Mouse (Mus musculus): Measurements from ENCODE around the gene Rnf19b. TPM values are rescaled to one million over a fixed set of nuclear protein-coding genes. Genes with fewer than 3 reads are reported as not detected.

Rnf19b gene
- total and polyA plus RNA-seq, 3 experiments: 10.8 to 76.9 (median 42.8) TPM

DNA sequence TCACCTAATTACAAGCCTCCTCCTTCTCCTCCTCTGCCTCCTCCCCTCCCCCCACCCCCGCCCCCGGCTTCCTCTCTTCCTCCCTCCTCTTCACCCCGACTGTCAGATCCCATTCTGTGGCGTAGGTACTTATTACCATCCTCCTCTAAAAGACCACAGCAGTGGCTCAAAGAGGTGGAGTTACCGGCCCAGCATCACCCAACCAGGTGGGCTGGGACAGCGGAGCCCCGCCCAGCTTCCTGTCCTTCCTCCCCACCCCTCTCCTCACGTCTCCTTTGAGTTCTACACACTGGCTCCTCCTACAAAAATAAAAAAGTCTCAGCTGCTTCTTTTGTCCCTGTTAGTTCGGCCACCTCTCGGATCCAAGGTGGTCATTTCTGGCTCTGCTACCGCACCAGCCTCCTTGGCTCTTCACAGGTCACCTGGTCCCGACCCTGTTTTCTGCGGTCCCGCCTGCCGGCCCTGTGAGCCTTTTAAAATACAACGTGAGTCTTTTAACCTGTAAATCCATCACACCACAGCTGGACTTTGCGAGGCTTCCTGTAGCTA lies 72.8 kb downstream of the Rnf19b start:
- Histone ChIP-seq H3K27me3 (ENCODE audit: insufficient read depth, low read length) (peaks cover 56% of the 10 kb centered on the region), H3K4me3 (ENCODE audit: low read depth, low read length) (peak overlapping the region; percentile 47; the same call in 1 of the 2 replicates), H3K36me3 (replicated peaks) (no peaks in the 10 kb centered on the region), H3K4me1 (ENCODE audit: insufficient read depth, low read depth, low read length) (peaks cover 48% of the 10 kb centered on the region), H3K9me3 (replicated peaks) (no peaks in the 10 kb centered on the region)
- TF ChIP-seq CTCF (IDR thresholded peaks at IDR 0.05; ENCODE audit: low read depth, low read length) (no peak), TAL1 (conservative IDR thresholded peaks at IDR 0.05; ENCODE audit: low read depth, low read length) (no peak), GATA2 (IDR thresholded peaks at IDR 0.05; ENCODE audit: borderline replicate concordance, low read depth, low read length) (no peak), GATA1 (IDR thresholded peaks at IDR 0.05; ENCODE audit: borderline replicate concordance, low read length) (no peak), POLR2AphosphoS5 (IDR thresholded peaks at IDR 0.05; ENCODE audit: insufficient replicate concordance, low read depth, low read length) (no peak)
- no peak for ATAC-seq (ENCODE audit: extremely low read depth, insufficient number of reproducible peaks, low FRiP score, poor library complexity, severe bottlenecking)
- DNase-seq (ENCODE audit: low spot score): no peak

DNA sequence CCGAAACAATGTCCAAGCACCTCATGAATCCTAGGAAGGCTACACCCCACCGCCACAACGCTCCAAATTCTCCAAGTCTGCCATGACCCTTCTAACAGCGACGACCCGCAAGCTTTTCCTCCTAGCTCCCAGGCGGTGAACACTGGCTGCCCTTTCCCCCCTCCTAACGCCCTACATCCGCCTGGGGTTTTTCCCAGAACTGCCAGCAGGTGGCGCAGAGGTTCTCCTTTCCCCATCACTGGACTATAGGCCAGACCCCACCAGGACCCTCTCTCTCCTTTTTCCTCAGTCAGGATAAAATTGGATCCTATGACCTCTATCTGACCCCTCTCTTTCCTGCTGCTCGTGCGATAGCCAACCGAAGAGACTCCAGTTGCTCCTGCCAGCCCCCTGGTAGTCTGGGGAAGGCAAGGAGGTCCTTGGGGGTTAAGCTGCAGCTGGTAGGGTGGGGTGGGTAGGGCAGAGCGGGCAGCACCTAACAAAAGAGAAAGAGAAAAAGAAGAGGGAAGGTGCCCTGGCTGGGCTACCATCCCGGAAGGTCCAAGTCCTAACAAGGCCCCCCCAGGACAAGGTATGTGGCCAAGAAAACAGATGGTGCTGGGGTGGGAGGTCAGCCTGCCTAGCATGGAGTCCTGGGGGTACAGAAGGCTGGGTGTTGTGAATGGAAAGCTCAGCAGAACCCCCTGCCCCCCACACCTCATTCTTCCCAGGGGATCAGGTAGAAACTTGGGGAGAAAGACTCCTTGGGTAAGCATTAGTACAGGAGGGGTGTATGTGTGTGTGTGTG lies 76.9 kb downstream of the Rnf19b start:
- no peak for ATAC-seq (ENCODE audit: extremely low read depth, insufficient number of reproducible peaks, low FRiP score, poor library complexity, severe bottlenecking)
- Histone ChIP-seq H3K4me1 (ENCODE audit: insufficient read depth, low read depth, low read length) (peaks cover 74% of the 10 kb centered on the region), H3K4me3 (ENCODE audit: low read depth, low read length) (peak overlapping the region; percentile 30; the same call in 1 of the 2 replicates)

More for the DNA sequence above, 76.9 kb downstream of the Rnf19b start:
- DNase-seq (ENCODE audit: low spot score): no peak
- peak; percentile 90 for TF ChIP-seq CTCF (IDR thresholded peaks at IDR 0.05; ENCODE audit: low read depth, low read length)
- TF ChIP-seq POLR2AphosphoS5 (IDR thresholded peaks at IDR 0.05; ENCODE audit: insufficient replicate concordance, low read depth, low read length): no peak
- TF ChIP-seq TAL1 (conservative IDR thresholded peaks at IDR 0.05; ENCODE audit: low read depth, low read length): no peak
- TF ChIP-seq GATA1 (IDR thresholded peaks at IDR 0.05; ENCODE audit: borderline replicate concordance, low read length): no peak
- TF ChIP-seq GATA2 (IDR thresholded peaks at IDR 0.05; ENCODE audit: borderline replicate concordance, low read depth, low read length): no peak
- Histone ChIP-seq H3K27me3 (ENCODE audit: insufficient read depth, low read length) (peaks cover 54% of the 10 kb centered on the region), H3K36me3 (replicated peaks) (peaks cover 10% of the 10 kb centered on the region), H3K9me3 (replicated peaks) (no peaks in the 10 kb centered on the region)

Other genes with a start within 250 kb of the Rnf19b start
- not detected in 2 replicates for gene Trim62, start 174.7 kb upstream of the Rnf19b start, total RNA-seq (2014; fragmentation: Nextera tagmentation)
- gene Trim62, start 174.7 kb upstream of the Rnf19b start, total RNA-seq (2017): 0.12 and 0.16 TPM in 2 replicates
- gene Trim62, start 174.7 kb upstream of the Rnf19b start, polyA plus RNA-seq (2012): not detected in 2 replicates
- gene Azin2, start 95.8 kb upstream of the Rnf19b start, total RNA-seq (2014; fragmentation: Nextera tagmentation): not detected in 2 replicates
- gene Azin2, start 95.8 kb upstream of the Rnf19b start, total RNA-seq (2017): not detected in 2 replicates
- gene Azin2, start 95.8 kb upstream of the Rnf19b start, polyA plus RNA-seq (2012): not detected in 2 replicates
- 103 TPM in 2 replicates for gene Ak2, start 66.3 kb upstream of the Rnf19b start, total RNA-seq (2014; fragmentation: Nextera tagmentation)
- 209 and 214 TPM in 2 replicates for gene Ak2, start 66.3 kb upstream of the Rnf19b start, total RNA-seq (2017)
- gene Ak2, start 66.3 kb upstream of the Rnf19b start, polyA plus RNA-seq (2012): 166 and 196 TPM in 2 replicates
- not detected in 2 replicates for gene Tmem54, start 47.3 kb downstream of the Rnf19b start, total RNA-seq (2014; fragmentation: Nextera tagmentation)
- not detected in 2 replicates for gene Tmem54, start 47.3 kb downstream of the Rnf19b start, total RNA-seq (2017)
- gene Tmem54, start 47.3 kb downstream of the Rnf19b start, polyA plus RNA-seq (2012): not detected in 2 replicates
- gene Hpca, start 63.8 kb downstream of the Rnf19b start, total RNA-seq (2014; fragmentation: Nextera tagmentation): 1.1 TPM in 1 of 2 replicates, not detected in the other
- not detected in 2 replicates for gene Hpca, start 63.8 kb downstream of the Rnf19b start, total RNA-seq (2017)
- not detected in 2 replicates for gene Hpca, start 63.8 kb downstream of the Rnf19b start, polyA plus RNA-seq (2012)
- 25.0 and 31.2 TPM in 2 replicates for gene Fndc5, start 78.7 kb downstream of the Rnf19b start, total RNA-seq (2014; fragmentation: Nextera tagmentation)
- 6.5 and 7.2 TPM in 2 replicates for gene Fndc5, start 78.7 kb downstream of the Rnf19b start, total RNA-seq (2017)
- gene Fndc5, start 78.7 kb downstream of the Rnf19b start, polyA plus RNA-seq (2012): 6.7 and 9.4 TPM in 2 replicates
- 124 and 145 TPM in 2 replicates for gene S100pbp, start 131.5 kb downstream of the Rnf19b start, total RNA-seq (2014; fragmentation: Nextera tagmentation)
- gene S100pbp, start 131.5 kb downstream of the Rnf19b start, total RNA-seq (2017): 47.9 and 57.6 TPM in 2 replicates
- gene S100pbp, start 131.5 kb downstream of the Rnf19b start, polyA plus RNA-seq (2012): 3.4 and 4.5 TPM in 2 replicates
- 106 and 115 TPM in 2 replicates for gene Yars, start 131.5 kb downstream of the Rnf19b start, total RNA-seq (2014; fragmentation: Nextera tagmentation)
- gene Yars, start 131.5 kb downstream of the Rnf19b start, total RNA-seq (2017): 74.5 and 79.1 TPM in 2 replicates
- 65.8 and 74.8 TPM in 2 replicates for gene Yars, start 131.5 kb downstream of the Rnf19b start, polyA plus RNA-seq (2012)
- 67.9 and 76.6 TPM in 2 replicates for gene C77080, start 203.1 kb downstream of the Rnf19b start, total RNA-seq (2014; fragmentation: Nextera tagmentation)
- 22.0 and 23.6 TPM in 2 replicates for gene C77080, start 203.1 kb downstream of the Rnf19b start, total RNA-seq (2017)
- 182 and 196 TPM in 2 replicates for gene C77080, start 203.1 kb downstream of the Rnf19b start, polyA plus RNA-seq (2012)
- gene Sync, start 229.3 kb downstream of the Rnf19b start, total RNA-seq (2014; fragmentation: Nextera tagmentation): 17.2 and 18.7 TPM in 2 replicates
- 2.1 TPM in 2 replicates for gene Sync, start 229.3 kb downstream of the Rnf19b start, total RNA-seq (2017)
- gene Sync, start 229.3 kb downstream of the Rnf19b start, polyA plus RNA-seq (2012): 6.1 and 6.9 TPM in 2 replicates